Mouse (Mus musculus) liver (tissue): Measurements from ENCODE around the gene AC124502.3.
"Not testable (repeated sequence)": the region's sequence is repeated elsewhere in the genome, so short reads cannot be mapped to it uniquely, and the experiment has no call there.

Experiments used
- DNase-seq: peaks from one replicate; pipeline ENCODE4 v3.0.0-alpha.2; 2020; ENCODE audit warnings: mixed read lengths

The AC124502.3 gene

DNA sequence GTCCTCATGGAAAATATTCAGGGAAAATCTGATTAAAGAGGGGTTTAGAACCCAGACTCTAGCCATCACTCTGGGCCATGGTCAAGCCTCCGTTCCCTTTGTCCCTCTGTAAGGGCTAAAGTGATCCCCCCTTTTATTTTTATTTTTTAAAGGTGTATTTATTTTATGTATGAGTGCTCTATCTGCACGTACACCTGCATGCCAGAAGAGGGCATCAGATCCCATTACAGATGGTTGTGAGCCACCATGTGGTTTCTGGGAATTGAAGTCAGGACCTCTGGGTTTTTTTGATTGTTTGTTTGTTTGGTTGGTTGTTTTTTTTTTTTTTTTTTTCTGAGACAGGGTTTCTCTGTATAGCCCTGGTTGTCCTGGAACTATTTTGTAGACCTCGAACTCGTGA, 47.8 kb downstream of the AC124502.3 start:
- not testable (repeated sequence) for DNase-seq

DNA sequence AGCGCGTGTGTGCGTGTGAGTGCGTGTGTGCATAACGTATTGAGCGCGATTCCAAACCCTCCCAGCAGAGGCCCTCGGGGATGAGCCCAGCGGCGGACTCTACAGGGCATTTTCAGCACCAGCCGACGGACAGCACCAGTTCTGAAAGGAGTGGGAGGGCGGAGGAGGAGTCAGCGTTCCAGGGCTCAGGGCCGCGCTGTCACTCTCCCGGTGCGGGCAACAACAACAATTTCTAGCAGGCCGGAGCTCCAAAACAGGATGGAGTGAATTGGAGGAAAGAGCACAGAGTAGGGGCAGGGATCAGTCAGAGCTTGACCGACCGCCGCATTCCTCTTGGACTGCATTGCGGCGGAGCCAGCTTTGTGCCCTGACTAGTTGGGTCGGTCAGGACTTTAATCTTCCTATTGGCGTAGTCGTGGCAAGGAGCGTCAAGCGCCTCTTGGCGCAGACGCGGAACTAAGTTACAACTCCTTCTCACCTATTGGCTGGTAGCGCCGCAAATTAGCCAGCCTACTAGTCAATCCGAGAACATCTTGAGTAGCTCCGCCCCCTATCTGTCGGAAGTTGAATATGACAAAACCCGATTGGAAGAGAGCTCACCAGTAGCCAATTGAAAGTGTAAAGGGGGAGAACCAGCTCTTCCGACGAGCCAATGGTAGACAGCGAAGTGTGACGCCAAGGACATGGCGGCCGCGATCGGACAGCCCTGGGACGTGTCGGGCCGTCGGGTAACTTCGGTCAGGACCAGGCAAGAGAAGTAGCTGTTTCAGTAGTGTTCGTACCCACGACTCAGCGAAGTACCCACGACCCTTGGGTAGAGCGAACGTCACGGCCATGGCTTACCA, 49.4 kb downstream of the AC124502.3 start, which contains the start of gene Yif1a:
TSS of gene Yif1a (plus strand) at position 655 of the 845 bp plus-strand sequence.
- peak; percentile 92 for DNase-seq

DNA sequence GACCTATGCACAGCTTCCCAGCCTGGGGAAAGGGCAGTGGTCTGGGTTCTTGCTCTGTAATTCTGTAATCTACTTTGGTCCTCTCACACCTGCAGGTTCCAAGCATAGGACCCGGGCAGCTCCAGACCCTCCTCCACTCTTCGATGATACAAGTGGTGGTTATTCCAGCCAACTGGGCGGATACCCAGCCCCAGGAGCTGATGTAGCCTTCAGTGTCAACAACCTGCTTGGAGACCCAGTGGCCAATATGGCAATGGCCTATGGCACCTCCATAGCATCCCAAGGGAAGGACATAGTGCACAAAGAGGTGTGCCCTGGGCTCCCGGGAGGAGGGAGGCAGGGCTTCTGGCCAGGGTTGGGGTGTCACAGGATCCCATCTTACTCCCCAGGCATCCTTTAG, 50.6 kb downstream of the AC124502.3 start:
- no peak for DNase-seq

DNA sequence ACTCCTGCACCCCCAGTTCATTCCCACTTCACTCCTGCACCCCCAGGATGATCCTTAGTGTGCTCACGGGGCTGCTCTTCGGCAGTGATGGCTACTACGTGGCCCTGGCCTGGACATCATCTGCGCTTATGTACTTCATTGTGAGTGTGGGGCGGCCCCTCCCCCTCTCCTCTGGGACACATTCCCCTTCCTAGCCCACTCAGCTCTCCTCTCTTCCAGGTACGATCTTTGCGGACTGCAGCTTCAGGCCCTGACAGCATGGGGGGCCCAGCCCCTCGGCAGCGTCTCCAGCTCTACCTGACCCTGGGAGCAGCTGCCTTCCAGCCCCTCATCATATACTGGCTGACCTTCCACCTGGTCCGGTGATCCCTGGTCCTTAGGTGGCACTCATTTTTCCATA, 53.4 kb downstream of the AC124502.3 start:
- DNase-seq = no peak

DNA sequence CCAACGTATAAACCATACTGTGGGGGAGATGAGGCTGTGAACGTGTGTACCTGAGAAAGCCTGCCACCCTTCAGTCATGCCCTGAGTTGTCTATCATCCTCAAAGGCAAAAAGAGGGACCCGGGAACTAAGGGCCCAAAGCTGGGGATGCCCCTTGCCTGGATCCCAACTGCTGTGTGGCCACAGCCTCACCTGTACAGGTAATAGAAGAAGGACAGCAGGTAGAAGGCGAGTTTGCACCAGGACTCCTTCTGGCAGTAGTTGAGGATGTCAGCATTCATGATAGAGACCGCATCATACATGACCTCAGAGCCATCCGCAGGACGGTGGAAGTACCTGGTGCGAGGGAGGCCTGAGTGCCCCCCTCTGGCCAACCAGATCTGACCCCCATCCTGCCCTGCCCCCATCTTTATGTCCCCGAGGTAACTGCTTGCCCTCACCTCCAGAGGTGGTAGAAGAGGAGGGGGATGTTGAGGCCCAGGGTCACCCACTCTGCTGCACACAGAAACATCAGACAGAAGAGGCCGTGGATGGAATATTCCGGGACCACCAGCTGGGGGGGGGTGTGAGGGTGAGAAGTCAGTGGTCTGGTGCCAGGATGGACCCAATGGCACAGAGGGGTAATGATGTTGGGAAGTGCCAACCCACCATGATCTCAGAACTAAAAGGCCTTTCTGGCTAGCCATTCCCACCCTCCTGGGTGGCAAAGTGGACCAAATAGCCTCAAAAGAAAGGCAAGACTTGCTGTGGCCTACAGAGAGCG, 55.0 kb downstream of the AC124502.3 start:
- DNase-seq = no peak

DNA sequence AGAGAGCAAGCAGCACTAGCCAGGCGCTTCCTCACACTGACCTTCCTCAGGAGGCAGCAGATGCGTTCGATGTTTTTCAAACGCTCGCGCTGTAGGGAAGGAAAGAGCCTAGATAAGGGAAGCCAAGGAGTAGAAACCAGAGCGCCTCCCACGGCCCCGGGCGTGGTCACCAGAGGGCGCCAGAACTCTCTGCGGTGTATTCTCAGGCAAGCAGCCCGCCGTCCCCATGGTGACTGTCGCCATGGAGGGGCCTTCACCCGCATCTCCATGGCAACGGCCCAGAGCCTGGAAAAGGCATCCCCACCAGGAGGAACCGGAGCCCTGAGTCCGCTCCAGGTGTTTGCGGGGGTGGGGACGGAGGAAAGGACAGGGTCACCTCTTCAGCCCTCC, 55.5 kb downstream of the AC124502.3 start:
- peak; percentile 90 for DNase-seq

DNA sequence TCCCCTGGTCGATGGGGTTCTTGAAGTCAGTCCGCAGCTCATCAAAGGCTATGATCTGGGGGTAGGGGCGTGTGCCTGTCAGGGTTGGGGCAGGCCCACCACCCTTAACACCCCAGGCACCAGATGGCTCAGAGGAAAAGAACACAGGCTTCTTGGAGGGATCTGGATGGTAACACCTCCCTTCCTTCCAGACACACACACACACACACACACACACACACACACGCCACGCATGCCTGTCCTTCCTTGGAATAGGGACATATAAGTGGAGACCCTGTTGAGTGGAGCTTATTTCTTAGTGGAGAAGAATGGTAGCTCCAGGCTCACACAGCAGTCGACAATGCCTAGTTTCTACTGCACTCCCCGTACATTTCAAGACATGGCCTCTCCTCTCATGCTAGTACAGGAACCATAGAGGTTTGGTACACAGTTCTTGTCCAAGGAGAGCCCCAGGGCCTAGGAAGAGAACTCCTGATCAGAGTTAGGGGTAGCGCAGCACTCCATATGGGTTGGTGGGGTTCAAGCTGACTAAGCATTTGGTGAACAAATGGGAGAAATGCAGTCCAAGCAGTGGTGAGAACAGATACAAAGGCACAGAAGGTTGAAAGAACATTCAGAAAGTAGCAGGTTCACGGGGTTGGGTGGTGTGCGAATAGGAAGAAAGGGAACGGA, 56.2 kb downstream of the AC124502.3 start:
- DNase-seq = no peak

DNA sequence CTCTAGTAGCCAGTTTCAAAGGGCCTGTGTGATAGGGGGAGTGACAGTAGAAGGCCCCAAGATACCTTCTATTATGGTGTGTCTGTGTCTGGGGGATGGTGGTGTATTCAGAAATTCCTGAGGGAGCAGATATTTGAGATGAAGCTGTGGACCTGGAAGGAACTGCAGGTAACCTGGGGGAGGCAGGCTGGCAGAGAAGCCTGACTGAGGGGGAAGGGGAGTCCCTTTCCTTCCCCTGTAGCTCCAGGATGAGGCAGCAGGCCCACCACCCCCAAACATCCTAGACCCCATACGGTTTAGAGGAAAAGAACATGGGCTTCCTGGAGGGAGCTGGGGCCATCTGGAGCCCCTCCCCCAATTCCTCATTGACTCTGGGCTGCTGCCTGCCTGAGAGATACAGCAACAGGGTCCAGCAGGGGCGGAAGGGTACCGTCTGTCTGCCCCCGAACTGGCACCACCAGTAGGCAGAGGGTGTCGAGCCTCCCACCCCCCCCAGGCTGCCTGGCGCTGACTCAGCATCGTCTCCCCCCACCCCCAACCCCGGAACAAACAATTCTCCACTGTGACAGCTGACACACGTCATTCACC, 57.3 kb downstream of the AC124502.3 start:
- no peak for DNase-seq

DNA sequence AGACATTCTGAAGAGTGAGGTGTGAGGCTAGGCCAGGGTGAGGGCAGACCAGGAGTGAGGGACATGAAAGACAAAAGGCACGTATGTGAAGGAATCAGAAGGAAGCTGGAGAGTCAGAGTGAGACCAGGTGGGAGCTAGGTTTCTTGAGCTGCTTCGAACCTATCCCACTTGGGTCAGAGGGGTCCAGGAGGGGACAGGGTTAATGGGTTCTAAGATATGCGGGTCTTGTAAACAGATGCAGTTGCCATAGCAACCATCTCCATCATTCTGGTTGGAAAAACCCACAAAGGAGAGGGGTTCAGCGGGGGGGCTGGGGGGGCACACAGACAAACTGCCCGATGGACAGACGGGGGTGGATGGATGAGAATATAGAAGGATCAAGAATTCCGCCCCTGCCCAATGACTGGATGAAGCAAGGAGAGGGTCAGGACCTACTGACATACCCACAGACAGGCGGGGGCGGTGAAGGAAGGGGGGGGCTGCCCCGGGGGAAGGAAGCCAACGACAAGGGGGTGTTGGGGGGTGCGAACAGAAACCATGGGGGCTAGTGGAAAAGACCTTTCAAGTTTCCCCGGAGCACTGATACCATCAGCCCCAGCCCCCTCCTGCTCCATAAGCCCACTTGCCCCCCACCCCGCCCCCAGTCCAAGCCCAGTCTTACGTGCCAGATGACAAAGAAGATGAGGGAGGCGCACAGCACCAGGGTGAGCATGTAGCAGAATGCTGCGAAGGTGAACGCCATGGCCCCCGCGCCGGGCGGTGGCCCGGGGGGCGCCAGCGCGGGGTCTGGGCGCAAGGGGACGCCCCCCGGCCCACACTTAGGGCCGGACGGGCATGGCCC, 59.1 kb downstream of the AC124502.3 start:
- no peak for DNase-seq

DNA sequence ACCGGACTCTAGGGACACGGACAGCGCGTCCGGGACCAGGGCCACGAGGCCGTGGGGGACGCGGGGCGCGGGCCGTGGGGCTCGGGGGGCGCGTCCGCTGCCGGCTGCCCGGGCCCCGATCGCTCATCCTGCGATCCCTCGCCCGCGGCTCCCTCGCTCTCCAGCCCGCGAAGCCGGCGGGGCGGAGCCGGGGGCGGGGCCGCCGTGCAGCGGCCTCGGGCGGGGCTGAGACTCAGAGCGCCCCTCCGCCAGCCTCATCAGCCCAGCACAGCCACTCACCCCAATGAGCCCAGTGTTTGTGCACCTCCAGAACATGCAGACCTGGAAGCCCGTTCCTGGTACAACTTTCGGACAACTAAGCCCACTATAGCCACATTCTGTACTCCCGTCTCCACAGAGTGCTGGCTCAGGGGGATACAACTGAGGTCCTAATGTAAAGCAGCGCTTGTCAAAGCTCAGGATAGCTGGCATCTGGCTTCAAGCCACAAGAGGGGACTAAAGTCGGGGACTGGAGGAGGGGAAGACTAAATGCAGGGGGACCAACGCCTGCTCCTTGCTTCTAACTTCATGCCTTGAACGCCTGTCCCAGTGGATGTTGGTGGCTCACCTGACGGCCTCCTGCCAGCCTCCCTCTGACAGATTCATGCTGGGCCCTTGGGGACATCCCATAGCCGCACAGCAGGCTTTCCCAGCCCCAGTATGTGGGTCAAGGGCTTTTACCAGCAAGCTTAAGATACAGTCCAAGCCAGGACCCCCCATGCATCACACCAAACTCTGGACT, 59.9 kb downstream of the AC124502.3 start, which contains the start of gene Cnih2:
TSS of gene Cnih2 (minus strand) at position 159 of the 781 bp plus-strand sequence.
- DNase-seq = peak; percentile 75
